Mouse (Mus musculus) spleen, adult 12 weeks (tissue): ENCODE measurements around the gene Msi2.

Experiments used
- DNase-seq: peaks from one replicate; pipeline ENCODE4 v3.0.0; 2022; ENCODE audit warnings: low spot score

Msi2 gene

DNA sequence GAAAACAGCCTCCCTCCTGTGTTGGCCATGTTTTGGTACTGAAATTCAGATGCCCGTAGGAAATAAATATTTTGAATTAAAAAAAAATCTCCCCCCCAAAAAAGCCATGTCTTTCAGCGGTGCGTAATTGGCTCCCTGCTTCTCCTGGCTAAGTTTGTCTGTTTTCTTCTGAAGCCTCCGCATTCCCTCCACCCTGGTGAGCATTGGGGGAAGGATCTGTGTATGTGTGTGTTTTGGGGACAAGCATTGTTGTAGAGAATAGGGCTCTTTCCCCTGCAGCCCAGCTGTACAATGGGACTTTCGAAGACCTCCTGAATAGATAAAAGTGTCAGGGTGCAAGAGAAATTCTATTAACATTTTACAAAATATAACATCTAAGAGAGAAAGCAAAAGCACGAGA, 236.1 kb downstream of the Msi2 start:
- no peak for DNase-seq

DNA sequence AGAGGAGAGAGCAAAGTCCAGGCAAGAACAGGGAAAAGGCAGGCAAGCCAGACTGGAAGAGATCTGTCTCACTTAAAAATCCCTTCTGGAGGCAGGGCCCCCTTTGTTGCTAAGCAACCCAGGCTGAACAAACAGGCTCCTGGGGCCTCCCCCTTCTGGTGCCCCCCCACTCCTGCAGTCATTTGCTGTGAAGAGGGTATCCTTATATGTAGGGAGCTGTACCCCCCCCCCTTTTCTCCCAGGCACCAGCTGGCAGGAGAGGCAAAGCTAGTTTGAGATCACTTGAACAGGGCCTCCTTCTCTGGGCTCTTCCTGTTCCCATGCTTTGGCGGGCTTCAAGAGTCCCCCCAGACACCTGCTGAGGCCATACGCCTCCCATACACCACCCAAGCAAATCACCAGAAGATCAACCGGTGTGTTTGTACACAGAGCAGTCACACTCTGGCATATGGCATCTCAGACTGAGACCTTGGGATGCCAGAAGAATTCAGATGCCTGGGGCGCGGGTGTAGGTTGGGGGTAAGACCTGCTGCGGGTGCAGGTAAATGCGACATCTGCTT, 236.6 kb downstream of the Msi2 start:
- DNase-seq, result no peak

DNA sequence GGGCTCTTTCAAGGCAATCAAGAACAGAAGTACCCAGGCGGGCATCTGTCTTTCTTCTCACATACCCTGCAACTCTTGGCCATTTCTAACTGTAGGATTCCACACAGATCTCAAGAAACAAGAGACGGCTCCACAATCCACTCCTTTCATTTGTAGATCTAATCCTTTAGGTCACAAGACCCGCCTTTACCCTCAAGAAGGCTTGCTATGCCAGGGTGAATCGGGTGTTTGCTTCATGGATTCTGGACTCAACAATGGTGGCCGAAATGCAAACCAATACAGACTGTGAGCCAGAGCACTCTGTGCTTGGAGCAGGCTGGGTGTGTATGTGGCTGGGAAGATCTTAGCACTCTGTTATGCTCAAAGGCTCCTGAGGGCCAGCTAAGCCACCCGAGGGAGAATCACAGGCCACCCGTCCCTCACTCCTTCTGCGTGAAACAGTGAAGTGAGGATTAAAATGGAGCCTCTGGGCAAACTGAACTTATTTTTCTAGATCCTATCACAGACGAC, 237.2 kb downstream of the Msi2 start:
- no peak for DNase-seq

DNA sequence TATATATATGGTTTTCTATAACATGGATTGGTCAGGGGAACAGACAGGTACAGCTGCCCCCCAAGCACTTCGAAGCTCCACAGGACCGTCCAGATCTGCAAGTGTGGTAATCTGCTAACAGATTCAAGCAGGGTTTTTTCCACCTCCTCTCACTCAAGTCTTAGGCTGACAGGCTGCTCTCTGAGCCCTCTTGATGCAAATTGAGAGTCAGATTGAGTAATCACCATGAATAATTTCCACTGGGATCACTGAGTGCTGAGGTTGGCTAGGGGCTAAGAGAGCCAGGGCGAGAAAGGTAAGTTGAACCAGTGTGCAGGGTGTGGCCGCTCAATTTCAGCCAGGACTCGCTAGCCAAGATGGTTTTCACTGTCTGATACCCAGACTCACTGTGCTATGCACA, 238.8 kb downstream of the Msi2 start:
- DNase-seq, result no peak

DNA sequence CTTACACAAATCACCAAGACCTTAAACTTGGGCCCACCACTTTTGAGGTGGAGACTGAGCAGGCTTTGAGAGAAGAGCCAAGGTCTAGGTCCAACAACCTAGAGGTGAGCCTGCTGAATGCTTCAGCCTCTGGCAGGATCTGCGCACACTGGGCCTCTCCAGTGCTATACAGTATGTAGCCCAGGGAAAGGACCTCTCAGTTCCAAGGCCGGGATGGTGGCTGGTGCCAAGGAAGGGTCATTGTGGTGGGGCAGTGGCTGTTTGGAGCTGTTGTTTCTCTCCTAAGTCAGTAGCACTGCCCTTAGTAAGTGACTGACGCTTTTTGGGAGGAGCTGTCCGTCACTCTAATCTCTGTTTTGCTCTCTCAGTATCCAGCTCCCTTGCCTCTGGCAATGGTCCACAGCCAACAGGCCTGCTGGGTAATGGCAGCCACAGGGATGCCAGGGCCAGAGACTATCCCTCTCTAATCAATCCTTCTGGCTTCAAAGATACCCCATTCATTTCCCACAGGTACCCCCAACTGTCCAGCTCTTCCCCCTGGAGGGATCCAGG, 243.3 kb downstream of the Msi2 start:
- DNase-seq, result no peak

DNA sequence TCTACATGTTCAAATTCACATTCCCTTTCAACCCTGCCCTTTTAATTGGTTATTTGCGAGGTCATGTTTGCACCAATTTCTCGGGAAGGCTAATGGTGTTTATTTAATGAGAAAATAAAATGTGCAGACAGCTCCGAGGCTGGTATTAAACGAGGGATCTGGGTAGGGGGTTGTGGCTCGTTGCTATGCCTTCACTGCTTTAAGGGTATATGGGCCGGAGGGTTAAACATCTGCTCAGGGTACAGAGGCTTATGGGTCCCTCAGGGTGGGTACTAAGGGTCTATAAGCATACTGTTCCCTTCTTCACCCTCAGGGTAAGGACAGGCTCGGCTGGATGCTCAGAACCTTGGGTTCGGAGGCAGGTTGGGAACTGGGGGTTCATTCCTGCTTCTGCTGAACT, 245.6 kb downstream of the Msi2 start:
- no peak for DNase-seq

DNA sequence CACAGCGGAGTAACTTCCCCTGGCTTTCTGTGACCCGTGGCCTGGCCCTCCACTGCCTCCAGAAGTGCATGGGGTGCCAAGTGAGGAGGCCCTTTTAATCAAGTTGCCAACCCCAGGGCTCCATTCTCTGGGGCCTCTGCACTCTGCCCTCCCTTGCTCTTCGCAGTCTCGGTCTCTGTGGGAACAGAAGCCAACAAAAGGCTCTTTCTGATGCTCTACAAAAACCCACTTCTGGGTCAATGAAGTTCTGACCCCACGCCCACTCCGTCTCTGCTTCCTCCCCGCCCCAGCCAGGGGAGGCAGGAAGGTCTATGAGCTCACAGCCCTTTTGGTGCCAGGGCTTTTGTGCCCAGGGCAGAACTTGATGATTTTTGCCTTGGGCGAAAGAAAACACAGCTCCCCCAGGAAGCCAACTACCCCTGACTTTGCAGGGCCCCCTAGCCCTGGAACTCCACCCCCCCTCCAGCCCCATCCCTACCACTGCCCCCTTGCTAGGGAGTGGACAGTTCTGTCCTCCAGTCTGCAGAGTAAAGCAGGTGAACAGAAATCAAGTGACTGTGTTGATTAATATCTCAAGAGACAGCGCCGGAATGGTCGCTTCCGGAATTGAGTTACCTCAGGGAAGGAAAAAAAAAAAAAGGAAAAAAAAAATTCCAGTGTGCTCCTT, 246.2 kb downstream of the Msi2 start:
- DNase-seq, result no peak

DNA sequence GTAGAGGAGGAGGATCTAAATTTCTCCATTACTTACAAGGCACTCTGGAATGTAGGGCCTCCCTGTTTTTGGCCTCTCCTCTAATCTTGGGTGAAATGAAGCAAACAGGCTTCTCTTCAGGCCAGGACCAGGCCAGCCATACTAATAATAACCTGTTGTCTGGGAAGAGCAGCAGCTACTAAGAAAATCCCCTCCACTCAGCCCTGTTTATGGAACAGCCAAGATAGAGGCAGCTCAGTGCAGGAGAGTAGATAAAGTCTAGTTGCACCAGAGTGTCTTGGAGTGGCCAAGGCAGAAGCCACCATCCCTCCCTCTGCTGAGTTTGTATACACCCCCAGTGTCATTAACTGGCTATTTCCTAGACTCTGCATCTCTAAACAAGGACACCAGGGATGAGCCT, 247.7 kb downstream of the Msi2 start:
- no peak for DNase-seq

DNA sequence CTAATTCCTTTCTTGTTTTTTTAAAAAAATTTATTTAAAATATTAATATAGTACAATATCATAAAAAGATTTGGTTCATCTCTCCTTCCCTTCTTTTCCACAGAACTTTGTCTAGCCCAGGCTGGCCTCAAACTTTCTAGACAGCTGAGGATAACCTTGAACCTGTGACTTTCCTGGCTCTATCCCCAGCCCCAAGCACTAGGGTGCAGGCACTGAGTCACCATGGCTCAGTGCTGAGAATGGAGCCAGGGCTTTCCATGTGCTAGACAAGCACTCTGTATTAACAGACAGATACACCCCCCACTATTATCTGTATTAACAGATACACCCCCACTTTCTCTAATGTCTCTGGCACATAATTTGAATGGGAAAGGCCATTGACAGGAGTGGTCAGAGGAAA, 249.3 kb downstream of the Msi2 start:
- no peak for DNase-seq

DNA sequence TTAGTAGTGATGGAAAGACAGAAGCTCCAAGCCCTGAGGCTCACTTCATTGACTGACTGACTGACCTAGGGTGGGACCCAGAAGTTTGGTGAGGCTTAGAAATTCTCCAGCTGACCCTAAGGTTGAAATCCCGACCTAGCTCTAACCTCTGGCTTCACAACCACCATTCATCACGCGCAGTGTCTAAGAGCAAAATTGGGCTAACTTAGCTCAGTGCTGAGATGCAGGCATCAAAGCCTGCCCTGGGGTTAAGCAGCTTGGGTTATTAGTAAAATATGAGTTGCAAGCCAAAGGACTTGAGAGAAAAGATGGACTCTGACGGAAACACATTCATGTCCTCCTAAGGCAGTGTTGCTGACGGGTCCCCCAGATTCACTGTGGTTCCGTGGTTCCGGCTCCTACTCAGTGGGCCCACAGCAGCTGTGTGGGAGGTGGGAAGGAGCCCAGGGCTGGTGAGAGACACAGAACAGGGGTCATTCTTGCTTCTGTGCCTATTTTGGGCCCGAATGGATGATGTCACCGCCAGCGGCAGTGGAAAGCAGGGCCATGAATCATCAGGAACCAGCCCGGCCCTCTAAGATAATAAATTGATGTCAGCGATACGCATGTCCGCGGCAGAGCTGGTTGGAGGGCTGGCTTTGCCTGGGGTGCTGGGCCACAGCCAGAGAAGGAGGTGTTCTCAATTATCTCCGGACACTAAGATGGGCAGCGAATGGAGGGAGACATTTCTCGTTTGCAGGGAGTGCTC, 250.6 kb downstream of the Msi2 start:
- no peak for DNase-seq

DNA sequence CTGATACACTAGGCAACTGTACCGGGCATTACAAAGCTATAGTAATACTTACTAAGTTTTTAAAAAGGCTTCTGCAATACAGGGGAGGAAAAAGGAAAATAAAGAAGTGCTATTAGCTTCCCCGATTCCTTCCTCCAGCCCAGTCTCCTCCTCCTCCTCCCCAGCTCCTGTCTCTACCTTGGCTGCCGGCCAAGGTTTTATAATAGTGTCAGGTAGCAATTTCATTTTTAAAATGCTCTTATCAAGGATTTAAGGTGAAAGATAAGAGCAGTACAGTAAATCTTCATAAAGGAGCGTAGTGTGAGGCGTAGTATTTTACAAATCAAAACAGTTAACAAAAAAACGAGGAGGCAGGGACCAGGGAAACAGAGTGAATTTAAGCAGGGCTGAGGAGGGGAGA, 254.4 kb downstream of the Msi2 start:
- no peak for DNase-seq

DNA sequence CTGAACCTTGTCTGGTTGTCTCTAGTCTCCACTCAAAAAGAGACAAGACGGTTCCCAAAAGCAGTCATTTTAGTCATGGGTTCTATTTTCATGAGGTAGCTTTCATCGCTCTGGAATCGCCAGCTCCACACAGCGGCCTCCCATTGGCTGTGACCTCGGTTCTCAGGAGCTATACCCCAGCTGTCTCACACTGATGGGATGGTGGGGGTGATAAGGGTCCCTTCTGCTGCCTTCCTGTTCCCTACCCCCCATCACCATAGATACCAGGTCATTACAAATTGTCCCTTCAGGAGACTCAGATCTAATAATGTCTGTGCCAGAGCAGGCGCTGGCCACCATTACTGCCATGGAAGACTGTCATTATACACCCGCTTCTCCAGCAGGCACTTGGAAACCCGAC, 255.5 kb downstream of the Msi2 start:
- DNase-seq, result no peak

DNA sequence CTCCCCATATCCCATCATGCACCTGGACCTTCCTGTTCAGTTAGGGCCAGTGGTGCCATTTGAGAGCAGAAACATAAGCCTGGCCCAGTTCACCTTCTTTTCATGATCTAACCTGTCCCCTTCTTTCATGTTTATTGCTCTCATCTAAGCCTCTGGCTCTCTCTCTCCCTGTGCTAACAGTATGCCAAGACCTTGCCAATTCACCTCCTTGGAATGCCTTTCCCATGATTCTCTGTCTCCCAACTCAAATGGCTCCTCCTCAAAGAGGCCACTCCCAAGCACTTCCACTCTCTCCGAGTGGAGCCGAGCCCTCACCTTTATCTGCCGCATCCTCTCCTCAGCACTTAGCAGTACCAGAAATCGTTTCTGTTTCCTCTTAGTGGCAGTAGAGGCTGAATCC, 256.7 kb downstream of the Msi2 start:
- no peak for DNase-seq

DNA sequence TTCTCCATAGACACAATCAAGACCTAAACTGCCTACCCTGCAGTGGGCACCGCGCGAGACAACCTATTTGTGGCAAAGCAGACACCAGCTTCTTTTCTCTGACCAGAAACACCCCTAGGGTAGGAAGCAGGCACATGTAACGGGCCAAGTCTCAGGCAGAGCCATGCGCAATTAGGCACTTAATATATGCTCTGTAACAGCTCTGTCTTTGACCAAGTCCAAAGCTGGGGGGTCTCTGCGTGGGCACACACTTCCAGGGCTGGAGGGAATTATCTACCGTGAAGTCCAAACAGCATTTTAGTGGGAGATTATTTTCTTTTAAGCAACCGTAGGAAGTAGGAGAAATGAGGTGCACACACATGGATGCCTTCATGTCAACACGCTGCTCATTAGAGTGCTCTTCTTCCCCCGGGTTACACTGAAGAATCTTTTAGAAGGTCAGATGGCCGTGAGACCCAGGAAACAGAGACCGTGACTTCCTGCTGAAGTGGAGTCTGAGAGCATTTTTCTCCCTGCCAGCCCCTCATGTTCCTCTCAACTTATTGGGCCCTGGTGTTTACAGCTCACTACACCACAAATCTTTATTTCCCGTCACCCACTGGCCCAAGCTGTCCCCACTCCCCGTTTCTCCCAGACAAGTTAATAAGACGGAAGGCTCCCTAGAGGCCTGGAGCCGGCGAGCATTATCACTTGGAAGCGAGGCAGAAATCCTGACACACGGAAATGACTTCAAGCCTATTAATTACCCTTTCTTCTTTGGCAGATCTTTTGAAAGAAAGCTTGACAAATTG, 258.2 kb downstream of the Msi2 start:
- DNase-seq, result no peak

DNA sequence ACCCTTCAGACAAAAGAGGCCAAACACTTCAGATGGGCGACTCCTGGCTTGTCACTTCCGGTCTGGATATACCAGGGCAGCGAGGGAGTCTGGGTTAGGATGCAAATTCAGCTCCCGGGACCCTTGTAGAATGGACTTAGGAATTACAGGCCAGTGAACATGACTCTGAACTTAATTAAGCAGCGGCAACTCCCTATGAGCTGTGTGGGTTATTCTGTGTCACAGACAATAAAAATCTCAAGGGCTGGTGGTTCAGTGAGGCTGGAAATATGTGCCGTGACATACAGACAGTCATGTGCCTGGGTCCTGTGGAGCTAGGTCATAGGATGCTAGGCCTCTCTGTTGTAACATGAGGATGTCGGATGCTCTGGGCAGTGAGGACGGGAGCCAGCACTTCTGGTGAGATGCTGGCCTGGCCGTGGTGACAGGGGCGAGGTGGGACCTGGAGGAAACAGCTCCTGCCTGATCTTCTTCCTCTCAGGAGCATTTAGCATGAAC, 261.0 kb downstream of the Msi2 start:
- no peak for DNase-seq

DNA sequence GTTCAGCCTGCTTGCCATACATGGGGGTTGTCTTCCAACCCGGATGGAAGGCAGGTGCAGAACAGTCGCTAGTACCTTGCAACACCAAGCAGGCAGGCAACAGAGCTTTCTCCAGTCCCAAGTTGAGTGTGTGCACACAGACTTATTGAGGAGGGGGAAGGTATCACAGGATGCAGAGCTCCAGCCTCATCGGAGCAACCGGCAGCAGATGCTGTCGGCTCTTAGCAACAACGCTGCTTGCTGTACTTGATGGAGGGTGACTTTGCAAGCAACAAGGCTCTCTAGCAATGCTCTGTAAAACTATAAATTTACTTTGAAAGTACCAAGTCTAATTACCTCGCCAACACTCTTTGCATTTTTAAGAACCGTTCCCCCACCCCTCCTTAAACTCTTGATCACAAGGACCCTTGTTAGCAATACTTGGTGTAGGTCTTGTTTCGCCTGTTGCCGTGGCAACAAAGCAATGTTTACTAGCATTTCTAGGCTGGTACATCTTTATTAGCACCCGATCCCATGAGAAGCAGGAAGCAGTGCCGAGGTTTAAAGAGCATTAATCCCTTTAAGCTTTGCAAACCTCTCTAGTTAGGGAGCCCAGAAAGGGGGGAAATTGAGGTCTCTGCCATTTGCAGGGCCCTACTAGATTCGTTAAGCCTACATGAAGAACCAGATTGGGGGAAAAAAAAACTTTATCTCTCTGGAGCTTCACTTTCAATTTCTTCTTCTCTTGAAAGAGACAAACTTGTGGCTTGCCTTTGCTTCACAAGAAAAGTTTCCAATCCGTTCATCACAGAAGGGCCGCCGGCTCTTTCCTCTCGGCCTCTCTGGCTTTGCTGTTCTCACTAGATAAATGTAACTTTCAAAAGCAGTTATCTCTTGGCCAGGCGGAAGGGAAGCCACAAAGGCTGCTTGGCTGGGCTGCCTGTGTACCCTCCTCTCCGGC, 263.2 kb downstream of the Msi2 start:
- DNase-seq, result no peak

DNA sequence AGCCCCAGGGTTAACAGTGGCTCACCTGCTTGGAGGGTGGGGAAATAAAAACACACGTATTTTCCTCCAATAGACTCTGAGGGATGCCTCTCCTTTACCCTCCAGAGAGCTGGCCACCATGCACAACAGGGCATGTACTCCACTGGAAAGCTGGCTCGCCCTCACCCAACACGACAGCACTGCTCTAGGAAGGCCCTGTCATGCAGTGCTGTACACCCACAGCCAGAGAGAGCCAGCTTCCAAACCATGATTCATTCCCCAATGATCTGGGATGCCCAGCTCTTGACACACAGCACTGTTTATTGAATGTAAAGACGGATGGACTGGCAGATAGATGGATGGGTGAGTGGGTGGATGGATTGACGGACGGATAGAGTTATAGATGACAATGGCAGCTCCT, 269.1 kb downstream of the Msi2 start:
- no peak for DNase-seq

DNA sequence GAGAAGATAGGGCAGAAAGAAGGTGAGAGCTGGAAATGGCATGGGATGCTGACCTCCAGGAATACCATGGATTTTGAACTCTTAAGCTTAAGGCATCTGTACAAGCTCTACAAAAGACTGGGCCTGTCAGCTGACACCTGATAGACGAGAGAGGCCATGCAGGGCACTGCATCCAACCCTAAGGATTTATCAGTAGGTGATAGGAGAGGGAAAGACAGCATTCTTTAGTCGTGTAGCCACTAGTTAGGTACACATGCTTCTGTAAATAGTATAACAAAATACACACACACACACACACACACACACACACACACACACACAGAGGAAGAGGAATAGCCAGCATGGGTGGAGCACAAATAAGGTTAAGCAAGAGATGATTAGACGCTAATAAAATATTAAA, 269.7 kb downstream of the Msi2 start:
- no peak for DNase-seq

DNA sequence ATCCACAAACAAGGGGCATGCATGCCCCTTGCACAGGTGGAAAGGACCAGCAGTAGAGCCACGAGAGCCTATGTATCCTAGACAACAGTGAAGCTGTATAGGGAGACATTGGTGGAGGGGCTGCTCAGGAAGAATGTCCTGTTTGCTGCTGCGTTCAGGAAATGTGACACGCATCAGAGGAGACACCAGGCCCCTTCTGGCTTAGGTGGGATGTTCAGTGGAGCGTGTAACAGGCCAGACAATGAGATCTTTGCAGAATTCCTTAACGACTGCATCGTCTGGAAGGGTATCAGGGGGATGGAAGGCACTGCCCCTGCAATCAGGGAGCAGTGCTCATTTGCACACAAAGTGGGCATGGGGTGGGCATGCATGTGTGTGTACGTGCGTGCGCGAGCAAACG, 271.0 kb downstream of the Msi2 start:
- DNase-seq, result no peak

DNA sequence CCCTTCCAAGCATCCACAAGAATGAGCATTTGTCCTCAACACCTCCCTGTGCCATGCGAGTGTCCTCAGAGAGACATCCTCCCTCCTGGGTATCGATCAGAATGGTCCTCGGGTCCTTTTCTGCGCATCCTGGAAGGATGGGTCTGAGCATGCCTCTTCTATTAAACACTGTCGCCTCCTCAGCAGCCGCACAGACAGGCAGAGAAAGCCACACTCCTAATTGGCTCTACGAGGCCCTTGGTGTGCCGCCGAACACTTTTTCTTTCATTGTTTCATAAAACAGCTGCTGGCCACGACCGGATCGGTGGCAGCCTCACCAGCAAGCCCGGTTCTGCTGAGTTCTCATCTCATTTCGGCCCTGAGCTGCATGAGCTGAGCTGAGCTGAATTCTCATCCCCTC, 274.4 kb downstream of the Msi2 start:
- no peak for DNase-seq

DNA sequence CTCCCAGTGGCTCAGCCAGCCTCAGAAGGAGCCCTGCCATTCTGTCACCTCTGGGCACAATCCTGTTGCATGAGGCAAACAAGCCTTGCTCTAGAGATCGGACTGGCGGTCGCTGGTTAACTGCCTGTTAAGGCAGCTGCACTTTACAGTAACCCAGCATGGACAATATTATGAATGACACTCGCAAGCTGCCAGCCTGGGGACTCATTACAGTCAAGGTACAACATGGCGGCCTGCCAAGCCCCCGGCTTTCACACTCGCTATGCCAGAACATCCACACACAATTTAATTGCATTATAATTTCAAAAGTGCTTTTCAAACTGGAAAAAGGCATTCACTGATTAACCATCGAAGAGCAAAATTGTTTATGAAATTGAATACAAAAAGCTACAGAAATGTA, 275.0 kb downstream of the Msi2 start:
- DNase-seq, result no peak
